In genomic region chr7:64089034-64089433, GRCm38 (mm10) we compare ENCODE assay signal across 21 mouse cellular contexts.
"Had no signal": no experiment of that assay in that cellular context is flagged by ENCODE, and none has a peak within 500 bp of the region (broad histone marks: within the 10 kb centered on the region; RNA-seq: fewer than 3 reads in every experiment).

No protein-coding gene starts in this region.

- DNase-seq: kidney, adult 8-10 months; kidney, postnatal 14 days; kidney, postnatal 4 days; left cerebral cortex, postnatal 4 days; liver; lung, adult 18-20 months; right cerebral cortex, adult 18-20 months; right cerebral cortex, postnatal 14 days; right cerebral cortex, postnatal 4 days; thymus, adult 2 months; thymus, postnatal 14 days had no signal

- H3K36me3 ChIP-seq: limb, embryonic 13.5 days; liver, embryonic 12.5 days; liver, embryonic 15.5 days; neural tube, embryonic 12.5 days; neural tube, embryonic 15.5 days had no signal

- H3K4me3 ChIP-seq: limb, embryonic 13.5 days; liver, embryonic 12.5 days; liver, embryonic 15.5 days; neural tube, embryonic 12.5 days; neural tube, embryonic 15.5 days had no signal

- H3K4me2 ChIP-seq: limb, embryonic 13.5 days; liver, embryonic 12.5 days; liver, embryonic 15.5 days; midbrain, embryonic 11.5 days; neural tube, embryonic 12.5 days; neural tube, embryonic 15.5 days had no signal

- H3K9me3 ChIP-seq: limb, embryonic 13.5 days; liver, embryonic 15.5 days; neural tube, embryonic 12.5 days; neural tube, embryonic 15.5 days had no signal

- H3K27me3 ChIP-seq: limb, embryonic 13.5 days; liver, embryonic 12.5 days; liver, embryonic 15.5 days; neural tube, embryonic 12.5 days; neural tube, embryonic 15.5 days had no signal

- ATAC-seq: intestine, postnatal 0 days; liver, embryonic 12.5 days; lung, postnatal 0 days had no signal

- H3K9ac ChIP-seq: limb, embryonic 13.5 days; liver, embryonic 12.5 days; liver, embryonic 15.5 days; neural tube, embryonic 12.5 days; neural tube, embryonic 15.5 days had no signal

- H3K27ac ChIP-seq: limb, embryonic 13.5 days; liver, embryonic 12.5 days; liver, embryonic 15.5 days; macrophage; neural tube, embryonic 12.5 days; neural tube, embryonic 15.5 days; stomach, postnatal 0 days had no signal

- H3K4me1 ChIP-seq: limb, embryonic 13.5 days; liver, embryonic 12.5 days; liver, embryonic 15.5 days; neural tube, embryonic 12.5 days; neural tube, embryonic 15.5 days had no signal
